Mouse (Mus musculus) stomach, embryonic 16.5 days (tissue): ENCODE results near the gene Manbal. TPM values are rescaled to one million over a fixed set of nuclear protein-coding genes. Genes with fewer than 3 reads are reported as not detected.

Experiments used
- ATAC-seq: fragments of 200-750 bp; cut with Nextera tagmentation; 2 replicates; pipeline ENCODE4 v1.8.0; 2017; ENCODE audit warnings: moderate number of reproducible peaks, moderate TSS enrichment; ENCODE audit not compliant: insufficient read depth, low FRiP score
- H3K27ac ChIP-seq: fragments of 300-500 bp; sonication (generic); 2 replicates; pipeline ENCODE4 v1.5.1; 2014; ENCODE audit warnings: low read length
- H3K27me3 ChIP-seq: fragments of 300-500 bp; sonication (generic); 2 replicates; pipeline ENCODE4 v1.6.1; 2014; ENCODE audit warnings: low read length, control low read depth, mixed read lengths; ENCODE audit not compliant: control insufficient read depth, insufficient read depth
- H3K36me3 ChIP-seq: fragments of 300-500 bp; sonication (generic); 2 replicates; pipeline ENCODE4 v1.6.1; 2014; ENCODE audit warnings: low read length; ENCODE audit not compliant: control insufficient read depth, insufficient read depth
- H3K4me1 ChIP-seq: fragments of 300-500 bp; sonication (generic); 2 replicates; pipeline ENCODE4 v1.6.1; 2014; ENCODE audit warnings: low read length, control low read depth, mixed read lengths; ENCODE audit not compliant: control insufficient read depth, insufficient read depth
- H3K4me2 ChIP-seq: fragments of 300-500 bp; sonication (generic); 2 replicates; pipeline ENCODE4 v1.6.1; 2014; ENCODE audit warnings: low read depth, low read length, mixed read lengths
- H3K4me3 ChIP-seq: fragments of 300-500 bp; sonication (generic); replicated peaks from 2 replicates; pipeline ENCODE4 v1.5.1; 2014; ENCODE audit warnings: mild to moderate bottlenecking, low read length
- H3K9ac ChIP-seq: fragments of 300-500 bp; sonication (generic); 2 replicates; pipeline ENCODE4 v1.6.1; 2014; ENCODE audit warnings: low read length
- H3K9me3 ChIP-seq: fragments of 300-500 bp; sonication (generic); replicated peaks from 2 replicates; pipeline ENCODE4 v1.6.1; 2016; ENCODE audit warnings: low read length, control low read depth; ENCODE audit not compliant: control insufficient read depth
- WGBS: fragments of 180-500 bp; shearing (Covaris S2); extraction: QIAGEN DNeasy Blood & Tissue Kit; methylation state at CpG from one replicate; pipeline ENCODE4 v1.1.7; 2014; 5-methylcytosine and 5-hydroxymethylcytosine counted together
- polyA plus RNA-seq: library from polyadenylated mRNA; unstranded; fragments of >200 nt; fragmentation: Nextera tagmentation; extraction: Ambion mirVana; gene quantifications from 2 replicates; pipeline ENCODE4 v1.2.1, GENCODE M21; 2015

The Manbal gene
- polyA plus RNA-seq, 1 experiment from 2014 or later: 78.0 TPM

DNA sequence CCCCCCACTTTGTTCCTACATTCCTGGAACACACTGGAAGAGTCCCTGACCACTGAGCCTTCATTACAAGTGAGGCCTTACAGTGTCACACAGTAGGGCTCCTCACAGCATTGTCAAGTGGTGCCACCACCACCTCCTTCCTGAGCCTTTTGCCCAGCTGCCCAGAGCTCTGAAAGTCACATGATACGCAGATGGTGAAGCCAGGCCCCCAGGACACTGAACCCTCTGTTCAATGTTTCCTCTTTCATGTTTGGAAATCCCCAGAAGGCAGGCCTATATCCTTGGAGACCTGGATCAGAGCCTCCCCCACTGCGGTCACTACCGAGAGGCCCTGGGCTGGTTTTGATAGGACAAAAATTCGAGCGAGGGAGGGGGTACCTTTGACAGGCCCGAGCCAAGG is 49.8 kb downstream of the Manbal start:
- H3K4me2 ChIP-seq: no peak overlapping the region
- H3K27me3 ChIP-seq: no peaks in the 10 kb centered on the region
- 73% methylated on average over 6 of the region's 6 CpGs for WGBS
- ATAC-seq: no peak
- no peak overlapping the region for H3K4me3 ChIP-seq
- H3K4me1 ChIP-seq: peaks cover 8% of the 10 kb centered on the region
- no peak overlapping the region for H3K9ac ChIP-seq
- no peak overlapping the region for H3K27ac ChIP-seq
- H3K9me3 ChIP-seq: no peaks in the 10 kb centered on the region
- H3K36me3 ChIP-seq: no peaks in the 10 kb centered on the region

DNA sequence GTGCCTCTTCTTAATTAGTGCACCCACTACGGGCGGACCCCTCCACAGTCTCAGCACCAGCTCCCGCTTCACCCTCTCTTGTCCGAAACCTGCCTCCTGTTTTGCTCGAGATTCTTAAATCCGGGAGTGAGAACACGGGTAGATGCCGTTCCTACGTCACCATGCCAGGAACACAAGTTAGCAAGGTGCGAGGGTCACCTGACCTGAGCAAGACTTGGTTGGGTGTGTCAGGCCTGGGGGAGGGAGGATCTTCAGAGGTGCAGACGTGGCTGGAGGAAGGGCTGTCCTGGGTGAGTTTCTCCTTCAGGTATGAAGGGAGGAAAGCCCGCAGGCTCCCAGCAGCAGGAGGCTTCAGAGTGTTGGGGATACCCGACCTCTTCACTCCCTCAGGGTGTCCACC is 50.8 kb downstream of the Manbal start, which contains the start of gene Src:
Gene Src (plus strand): TSS at position 239 of the 400 bp plus-strand sequence.
- WGBS: 30% methylated on average over 13 of the region's 13 CpGs
- Histone ChIP-seq H3K4me3 (no peak within 1 kb of the TSS), H3K4me2 (no peak within 1 kb of the TSS), H3K9ac (no peak within 1 kb of the TSS; the same call in 1 of the 2 replicates), H3K9me3 (no peaks in the 10 kb centered on the region), H3K4me1 (peaks cover 18% of the 10 kb centered on the region), H3K27me3 (no peaks in the 10 kb centered on the region), H3K36me3 (no peaks in the 10 kb centered on the region), H3K27ac (no peak within 1 kb of the TSS)
- no peak for ATAC-seq

DNA sequence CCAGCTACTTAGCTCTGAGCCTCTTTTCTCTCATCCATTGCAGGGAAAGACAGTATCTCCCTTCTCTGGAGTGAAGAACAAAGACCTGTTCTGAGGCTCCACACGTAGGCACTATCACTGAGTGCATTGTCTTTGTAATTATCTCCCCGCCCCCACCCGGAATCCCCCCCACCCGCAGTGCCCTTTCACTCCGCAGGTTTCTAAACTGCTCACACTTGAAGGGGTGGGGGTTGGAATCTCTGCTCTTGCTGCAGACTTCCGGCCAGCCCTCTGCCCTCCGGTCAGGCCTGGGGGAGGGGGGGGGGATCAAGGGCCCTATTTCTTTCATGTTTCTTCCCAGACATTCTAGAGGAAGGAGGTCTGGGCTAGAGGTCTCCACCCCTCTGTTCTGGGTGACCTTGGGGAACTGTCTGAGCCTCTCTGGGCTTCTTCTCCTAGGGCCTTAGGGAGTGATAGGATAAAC is 51.2 kb downstream of the Manbal start:
- H3K27me3 ChIP-seq: no peaks in the 10 kb centered on the region
- no peaks in the 10 kb centered on the region for H3K9me3 ChIP-seq
- no peak for ATAC-seq
- WGBS: 7% methylated on average over 7 of the region's 7 CpGs
- no peak overlapping the region for H3K4me3 ChIP-seq
- H3K9ac ChIP-seq: no peak overlapping the region
- H3K36me3 ChIP-seq: no peaks in the 10 kb centered on the region
- no peak overlapping the region for H3K4me2 ChIP-seq
- peaks cover 22% of the 10 kb centered on the region for H3K4me1 ChIP-seq
- no peak overlapping the region for H3K27ac ChIP-seq

DNA sequence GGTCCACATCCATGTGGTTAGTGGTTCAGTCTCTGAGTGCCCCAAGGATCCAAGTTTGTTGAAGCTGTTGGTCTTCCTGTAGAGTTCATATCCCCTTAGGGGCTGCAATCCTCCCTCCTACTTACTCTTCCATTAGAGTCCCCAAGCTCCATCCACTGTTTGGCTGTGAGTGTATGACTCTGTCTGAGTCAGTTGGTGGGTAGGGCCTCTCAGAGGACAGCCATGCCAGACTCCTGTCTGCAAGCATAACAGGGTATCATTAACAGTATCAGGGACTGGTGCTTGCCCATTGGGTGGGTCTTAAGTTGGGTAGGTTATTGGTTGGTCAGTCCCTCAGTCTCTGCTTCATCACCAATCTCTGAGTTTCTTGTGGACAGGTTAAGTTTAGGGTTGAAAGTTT is 52.1 kb downstream of the Manbal start:
- Histone ChIP-seq H3K36me3 (no peaks in the 10 kb centered on the region), H3K4me2 (no peak overlapping the region), H3K27me3 (no peaks in the 10 kb centered on the region), H3K4me1 (peaks cover 23% of the 10 kb centered on the region), H3K9ac (no peak overlapping the region), H3K27ac (no peak overlapping the region), H3K4me3 (no peak overlapping the region), H3K9me3 (no peaks in the 10 kb centered on the region)
- ATAC-seq: no peak

DNA sequence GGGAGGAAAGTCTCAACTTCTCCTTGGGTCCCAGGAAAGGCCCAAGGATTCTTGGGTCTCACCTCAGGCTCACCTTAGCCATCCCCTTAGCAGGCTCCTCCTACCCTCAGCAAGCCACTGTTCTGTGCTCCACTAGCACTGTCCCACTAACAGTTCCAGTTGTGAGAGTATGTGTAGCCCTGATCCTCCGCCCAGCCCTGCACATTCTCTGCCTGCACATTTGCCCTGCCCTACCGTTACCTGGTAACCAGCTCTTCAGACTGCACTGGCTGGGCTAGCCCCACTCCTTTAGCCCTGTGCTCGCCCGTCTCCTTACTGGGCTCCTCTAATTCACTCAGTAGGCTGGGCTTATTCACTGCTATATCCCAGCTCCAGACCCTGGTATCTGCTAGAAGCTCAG is 53.0 kb downstream of the Manbal start:
- WGBS: 70% methylated on average over 4 of the region's 4 CpGs
- Histone ChIP-seq H3K4me3 (no peak overlapping the region), H3K27ac (no peak overlapping the region), H3K4me2 (no peak overlapping the region), H3K36me3 (no peaks in the 10 kb centered on the region), H3K27me3 (no peaks in the 10 kb centered on the region), H3K9me3 (no peaks in the 10 kb centered on the region), H3K9ac (no peak overlapping the region), H3K4me1 (peaks cover 27% of the 10 kb centered on the region)
- no peak; the same call in 1 of the 2 replicates for ATAC-seq

DNA sequence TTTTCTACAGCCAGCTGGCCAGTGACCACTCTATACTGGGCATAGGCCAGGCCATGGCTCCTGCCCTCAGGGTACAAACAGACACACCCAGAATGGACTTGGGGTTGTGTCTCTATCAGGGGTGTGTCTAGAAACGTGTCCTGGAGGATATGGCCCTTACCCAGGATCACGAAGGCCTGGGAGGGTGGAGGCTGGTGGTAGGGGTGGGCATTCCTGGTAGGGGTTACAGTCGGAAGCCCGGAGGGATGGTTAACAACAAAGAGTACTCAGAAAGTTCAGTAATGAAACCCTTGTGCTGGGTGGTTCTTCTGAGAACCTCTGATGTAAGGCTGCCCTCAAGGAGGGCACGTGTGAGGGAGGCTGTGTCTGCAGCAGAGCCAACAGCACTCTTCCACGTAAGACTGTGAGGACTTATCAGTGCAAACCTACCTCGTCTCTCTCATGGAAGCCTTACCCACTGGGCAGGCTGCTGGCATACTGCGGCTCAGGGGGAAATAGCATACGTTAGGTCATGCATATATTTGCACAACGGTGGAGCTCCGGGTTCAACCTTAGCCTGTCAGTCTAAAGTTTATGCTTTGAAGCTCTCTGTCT is 54.8 kb downstream of the Manbal start:
- Histone ChIP-seq H3K9ac (no peak overlapping the region), H3K4me2 (no peak overlapping the region), H3K4me1 (peaks cover 38% of the 10 kb centered on the region), H3K36me3 (no peaks in the 10 kb centered on the region), H3K27ac (peak overlapping the region; percentile 97), H3K27me3 (no peaks in the 10 kb centered on the region), H3K4me3 (no peak overlapping the region), H3K9me3 (no peaks in the 10 kb centered on the region)
- 51% methylated on average over 11 of the region's 11 CpGs for WGBS
- ATAC-seq: no peak; the same call in 1 of the 2 replicates

DNA sequence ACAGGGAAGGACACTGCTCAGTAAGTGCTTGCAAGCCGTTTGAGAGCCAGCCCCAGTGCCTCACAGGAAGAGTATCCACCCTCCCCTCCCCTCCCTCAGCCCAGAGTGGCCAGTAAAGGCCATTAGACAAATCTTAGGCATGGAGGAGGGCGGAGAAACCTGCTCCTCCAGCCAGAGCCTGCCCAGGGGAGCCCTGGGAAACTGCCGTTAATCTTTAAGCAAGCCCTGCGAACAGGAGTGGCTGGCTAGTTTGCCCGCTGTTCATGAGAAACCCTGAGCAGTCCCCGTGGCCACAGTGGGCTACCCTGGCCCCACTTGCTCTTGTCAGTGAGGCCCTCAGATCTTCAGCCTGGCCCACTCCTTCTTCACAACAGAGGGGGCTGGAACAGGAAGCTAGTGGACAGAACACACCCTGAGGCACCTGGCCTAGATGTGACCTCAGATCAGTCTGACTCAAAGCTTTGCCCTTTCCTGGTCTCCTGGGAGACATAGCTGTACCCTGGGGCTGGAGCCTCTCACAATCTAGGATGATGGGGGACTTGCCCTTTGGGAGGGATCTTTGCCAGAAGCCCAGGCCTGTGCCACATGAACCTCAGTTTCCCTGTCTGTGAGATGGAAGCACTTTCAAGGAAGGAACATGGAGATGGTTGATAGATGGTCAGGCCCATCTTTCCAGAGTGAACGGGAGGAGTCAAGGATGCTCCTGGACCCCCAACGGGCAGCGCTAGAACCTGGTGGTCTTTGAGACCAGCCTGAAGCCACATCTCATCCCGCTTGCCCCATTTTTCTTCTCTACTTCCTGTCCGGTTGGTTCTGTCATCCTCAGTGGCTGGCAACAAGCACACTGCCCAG is 55.7 kb downstream of the Manbal start:
- Histone ChIP-seq H3K9me3 (no peaks in the 10 kb centered on the region), H3K4me2 (peak overlapping the region; percentile 87), H3K4me1 (peaks cover 44% of the 10 kb centered on the region), H3K36me3 (no peaks in the 10 kb centered on the region; the same call in 1 of the 2 replicates), H3K27ac (peak overlapping the region; percentile 97), H3K27me3 (no peaks in the 10 kb centered on the region), H3K9ac (peak overlapping the region; percentile 99), H3K4me3 (peak overlapping the region; percentile 84)
- ATAC-seq: peak; percentile 68
- WGBS: 43% methylated on average over 11 of the region's 11 CpGs

DNA sequence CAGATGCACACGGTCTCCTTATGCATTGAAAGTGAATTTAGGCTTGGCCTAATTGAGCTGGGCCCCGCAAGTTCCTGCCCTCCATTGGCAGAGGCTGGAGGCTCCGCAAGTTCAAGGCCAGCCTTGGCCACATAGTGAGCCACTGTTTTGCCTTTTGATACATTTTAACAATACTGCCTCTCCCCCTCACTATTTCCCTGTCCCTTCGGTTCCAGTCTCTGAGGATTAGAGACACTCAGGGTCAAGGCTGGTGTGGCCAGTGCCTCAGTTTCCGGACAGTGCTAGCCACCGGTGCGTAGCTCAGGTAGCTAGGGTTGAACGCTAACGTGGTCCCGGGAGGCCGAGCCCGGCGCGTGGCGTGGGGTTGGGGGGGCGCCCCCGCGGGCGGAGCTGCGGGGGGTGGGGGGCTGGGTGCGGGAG is 56.3 kb downstream of the Manbal start:
- 7% methylated on average over 21 of the region's 21 CpGs for WGBS
- no peak for ATAC-seq
- Histone ChIP-seq H3K4me1 (peaks cover 44% of the 10 kb centered on the region), H3K9me3 (no peaks in the 10 kb centered on the region), H3K4me3 (peak overlapping the region; percentile 84), H3K9ac (peak overlapping the region; percentile 99), H3K36me3 (no peaks in the 10 kb centered on the region; the same call in 1 of the 2 replicates), H3K27ac (peak overlapping the region; percentile 97), H3K27me3 (no peaks in the 10 kb centered on the region), H3K4me2 (peak overlapping the region; percentile 87)
